Mouse (Mus musculus) T-helper 2 cell (primary cell): ENCODE data around the gene Emilin2.
"Not testable (repeated sequence)": the region's sequence is repeated elsewhere in the genome, so short reads cannot be mapped to it uniquely, and the experiment has no call there.

ENCODE experiments used
- in situ Hi-C: fragments of 300-600 bp; cut with MboI, MseI; formaldehyde crosslinking; loops from one replicate; pipeline ENCODE4 v1.15.1; 2025; ENCODE audit warnings: high pct_unique_total_duplicates

Emilin2 gene

GRCm38 (mm10) chr17:71311340-71312171 is at the start of gene Emilin2:
Gene Emilin2 (minus strand): TSS chr17:71311978.
- in situ Hi-C loops = no loop called here

GRCm38 (mm10) chr17:71355526-71355925 is 43.7 kb upstream of the Emilin2 start:
- in situ Hi-C loops = no loop called here

- in situ Hi-C loops = no loop called here
Observed at GRCm38 (mm10) chr17:71354205-71354604, 42.4 kb upstream of the Emilin2 start.

GRCm38 (mm10) chr17:71348188-71348587 is 36.4 kb upstream of the Emilin2 start:
- in situ Hi-C loops = no loop called here

- in situ Hi-C loops = no loop called here
Observed at GRCm38 (mm10) chr17:71342006-71342405, 30.2 kb upstream of the Emilin2 start.

- in situ Hi-C loops = no loop called here
Observed at GRCm38 (mm10) chr17:71338627-71339026, 26.8 kb upstream of the Emilin2 start.

- in situ Hi-C loops = no loop called here
Observed at GRCm38 (mm10) chr17:71337546-71337945, 25.8 kb upstream of the Emilin2 start.

GRCm38 (mm10) chr17:71336421-71336820 is 24.6 kb upstream of the Emilin2 start:
- in situ Hi-C loops = no loop called here

GRCm38 (mm10) chr17:71332298-71332697 is 20.5 kb upstream of the Emilin2 start:
- in situ Hi-C loops = no loop called here

GRCm38 (mm10) chr17:71320731-71321130 is 9.0 kb upstream of the Emilin2 start:
- in situ Hi-C loops = not testable (repeated sequence)

GRCm38 (mm10) chr17:71319361-71319760 is 7.6 kb upstream of the Emilin2 start:
- in situ Hi-C loops = no loop called here

- in situ Hi-C loops = no loop called here
Observed at GRCm38 (mm10) chr17:71317571-71317970, 5.8 kb upstream of the Emilin2 start.

GRCm38 (mm10) chr17:71314315-71314714 is 2.5 kb upstream of the Emilin2 start:
- in situ Hi-C loops = no loop called here

GRCm38 (mm10) chr17:71310486-71311339 is 1.1 kb downstream of the Emilin2 start:
- in situ Hi-C loops = no loop called here

GRCm38 (mm10) chr17:71309711-71310485 is 1.9 kb downstream of the Emilin2 start:
- in situ Hi-C loops = no loop called here

- in situ Hi-C loops = no loop called here
Observed at GRCm38 (mm10) chr17:71309141-71309540, 2.6 kb downstream of the Emilin2 start.

GRCm38 (mm10) chr17:71308296-71308695 is 3.5 kb downstream of the Emilin2 start:
- in situ Hi-C loops = no loop called here

- in situ Hi-C loops = no loop called here
Observed at GRCm38 (mm10) chr17:71307251-71307790, 4.5 kb downstream of the Emilin2 start.

- in situ Hi-C loops = no loop called here
Observed at GRCm38 (mm10) chr17:71306716-71307115, 5.1 kb downstream of the Emilin2 start.

- in situ Hi-C loops = no loop called here
Observed at GRCm38 (mm10) chr17:71306091-71306490, 5.7 kb downstream of the Emilin2 start.

GRCm38 (mm10) chr17:71303444-71303843 is 8.3 kb downstream of the Emilin2 start:
- in situ Hi-C loops = no loop called here
